In the genomic region with DNA sequence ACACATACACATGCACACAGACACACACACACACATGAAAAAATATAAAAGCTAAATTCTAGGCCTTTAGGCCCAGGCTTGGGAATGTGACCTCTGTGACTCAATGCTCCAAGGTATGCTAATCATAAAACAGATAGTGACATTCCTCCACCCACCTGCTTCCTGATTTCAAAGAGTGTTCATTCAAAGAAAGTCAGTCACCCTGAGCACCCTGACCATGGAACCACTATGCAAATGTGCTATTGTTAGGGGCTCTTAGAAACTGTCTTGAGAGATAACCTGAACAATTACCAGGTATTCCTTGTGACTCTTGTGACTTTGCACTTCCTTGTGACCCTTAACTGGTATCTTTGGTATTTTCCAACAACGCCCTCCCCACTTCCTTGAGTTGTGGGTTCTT, we compare ENCODE assay signal across 3 mouse cellular contexts.
DNase-seq lines count a peak whose midpoint lies in the region.

No protein-coding gene starts in this region.

- DNase-seq in ES-CJ7 (ENCODE audit: low read depth, low spot score): peak; percentile 25
- DNase-seq in R1 (ENCODE audit: low read depth, low spot score): peak; percentile 63
- DNase-seq in ZHBTc4 (ENCODE audit: low read depth, low spot score): peak; percentile 53
